Mouse (Mus musculus) spleen, adult 2 months (tissue): ENCODE data around the gene Dkk3.

ENCODE experiments used
- CTCF ChIP-seq: fragments of 200-500 bp; IDR thresholded peaks from 2 replicates; pipeline ENCODE4 v1.5.1; 2011; ENCODE audit warnings: mild to moderate bottlenecking, inconsistent platforms; ENCODE audit not compliant: insufficient read depth, insufficient read length, insufficient replicate concordance; ENCODE audit errors: extremely low read depth
- POLR2A ChIP-seq: fragments of 200-500 bp; IDR thresholded peaks from 2 replicates; pipeline ENCODE4 v1.6.1; 2011; ENCODE audit warnings: low read depth, low read length, inconsistent platforms

- no peak for TF ChIP-seq POLR2A
- TF ChIP-seq CTCF = no peak
Measured at GRCm38 (mm10) chr7:112118086-112118485, 40.8 kb downstream of the Dkk3 start.
